Mouse (Mus musculus) lung, postnatal 25 days (tissue): ENCODE measurements at regions not wholly inside any gene's neighbourhood (a gene's known extent, or its start where the extent isn't known, plus 50 kb on each side); places are given as distances from the start of the nearest gene placed in this dataset.

Source experiments
- DNase-seq: peaks from one replicate; pipeline ENCODE4 v3.0.0; 2022; ENCODE audit warnings: low spot score

- DNase-seq = no peak
Measured at GRCm38 (mm10) chr7:36829710-36830109, 131.8 kb downstream of the Tshz3 start.

DNA sequence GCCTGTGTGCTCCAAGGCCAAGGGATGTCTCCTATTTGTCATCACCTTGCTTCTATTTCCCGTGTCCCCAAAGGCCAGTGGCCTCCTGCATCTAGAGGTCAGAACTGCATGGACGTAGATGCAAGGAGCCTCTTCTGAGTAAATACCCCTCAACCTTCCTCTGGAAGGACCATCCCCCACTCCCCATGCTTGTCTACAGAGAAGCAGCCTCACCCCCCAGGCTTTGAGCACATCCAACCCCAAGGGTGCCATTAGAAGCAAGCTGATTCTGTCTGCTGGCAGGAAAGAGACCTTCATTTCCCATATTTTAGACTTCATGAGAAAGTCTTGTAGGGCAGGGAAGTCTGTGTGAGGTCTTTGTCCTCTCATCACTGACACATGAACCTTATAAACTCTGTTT, 132.2 kb downstream of the Tshz3 start:
- DNase-seq = no peak

GRCm38 (mm10) chr7:36848279-36848678, 150.4 kb downstream of the Tshz3 start:
- no peak for DNase-seq

DNA sequence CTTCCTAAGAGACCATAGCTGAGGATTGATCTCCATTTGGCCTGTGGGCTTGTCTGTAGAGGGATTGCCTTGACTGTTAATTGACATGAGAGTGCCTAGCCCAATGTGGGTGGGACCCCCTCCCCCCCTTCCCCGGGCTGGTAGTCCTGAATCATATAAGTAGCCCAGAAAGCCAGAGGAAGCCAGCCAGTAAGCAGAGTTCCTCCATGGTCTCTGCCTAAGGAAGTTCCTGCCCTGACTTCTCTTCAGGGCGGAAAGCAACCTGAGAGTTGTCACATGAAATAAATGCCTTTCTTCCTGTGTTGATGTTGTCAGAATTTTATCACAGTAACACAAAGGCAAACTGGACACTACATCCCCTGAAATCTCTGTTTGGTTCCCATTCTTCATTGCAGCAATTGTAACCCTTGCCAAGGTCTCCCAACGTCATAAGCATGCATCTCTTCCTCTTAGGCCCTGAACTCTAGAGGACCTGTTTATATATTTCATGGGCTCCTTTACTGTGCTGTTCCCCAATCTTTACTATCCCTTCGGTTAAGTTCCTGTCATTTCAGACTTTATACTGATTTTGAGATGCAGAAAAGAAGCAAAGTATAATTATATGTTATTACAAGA, 153.5 kb downstream of the Tshz3 start:
- no peak for DNase-seq

DNA sequence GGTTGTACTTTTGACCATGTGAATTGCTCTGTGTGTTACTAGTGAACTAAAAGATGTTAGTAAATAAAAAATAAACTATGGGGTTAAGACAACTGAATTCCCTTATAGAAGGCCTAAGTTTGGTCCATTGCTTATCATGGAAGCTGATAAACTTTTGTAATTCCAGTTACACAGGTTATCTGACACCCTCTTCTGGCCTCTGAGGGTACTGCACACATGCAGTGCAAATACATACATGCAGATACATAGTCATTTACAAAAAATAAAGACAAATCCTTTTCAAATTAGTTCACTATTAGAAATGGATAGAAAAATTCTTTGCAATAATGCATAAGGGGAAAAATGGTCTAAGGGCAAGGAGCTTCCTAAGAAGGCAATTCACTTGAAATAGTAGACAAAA, 156.4 kb downstream of the Tshz3 start:
- DNase-seq = no peak

GRCm38 (mm10) chr7:36859428-36859827, 161.5 kb downstream of the Tshz3 start:
- DNase-seq = no peak

GRCm38 (mm10) chr7:36862481-36862880, 164.6 kb downstream of the Tshz3 start:
- DNase-seq = no peak

- DNase-seq = no peak
Measured at GRCm38 (mm10) chr7:36863745-36864144, 165.8 kb downstream of the Tshz3 start.

DNA sequence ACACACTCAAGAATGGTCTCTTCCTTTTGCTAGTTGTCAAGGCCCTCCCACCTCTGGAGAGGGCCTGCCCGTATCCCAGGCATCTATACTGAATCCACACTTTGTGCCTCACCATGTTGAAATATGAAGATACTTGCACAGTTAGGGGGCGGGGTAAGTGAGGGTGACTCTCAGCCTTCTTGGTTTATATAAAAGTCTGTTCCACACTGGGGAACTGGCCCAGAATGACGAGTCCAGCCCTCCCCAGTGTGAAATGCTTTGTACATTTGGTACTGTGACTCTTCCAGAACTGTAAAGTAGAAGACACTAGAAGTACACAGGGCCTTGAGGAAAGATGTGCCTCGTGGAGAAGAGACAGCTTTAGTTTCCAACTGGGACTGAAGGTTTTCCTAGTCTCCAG, 166.8 kb downstream of the Tshz3 start:
- no peak for DNase-seq

DNA sequence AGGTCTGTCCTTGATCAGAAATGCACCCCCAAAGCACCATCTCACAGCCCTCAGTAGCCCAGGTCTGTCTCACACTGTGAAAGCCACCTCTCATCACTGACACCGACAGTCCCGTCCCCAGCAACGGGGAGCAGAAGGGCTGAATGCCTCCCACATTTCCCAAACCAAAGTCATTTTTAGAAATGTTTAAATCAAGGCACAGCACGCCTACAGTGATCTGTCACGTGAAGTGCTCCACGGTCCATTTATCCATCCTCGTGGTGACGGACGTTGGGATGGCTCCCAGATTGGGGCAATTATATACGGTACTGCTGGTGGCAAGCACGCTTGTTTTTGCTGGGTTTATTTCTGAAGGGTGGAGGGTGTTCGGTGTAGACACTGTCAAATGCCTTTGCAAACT, 168.7 kb downstream of the Tshz3 start:
- no peak for DNase-seq

DNA sequence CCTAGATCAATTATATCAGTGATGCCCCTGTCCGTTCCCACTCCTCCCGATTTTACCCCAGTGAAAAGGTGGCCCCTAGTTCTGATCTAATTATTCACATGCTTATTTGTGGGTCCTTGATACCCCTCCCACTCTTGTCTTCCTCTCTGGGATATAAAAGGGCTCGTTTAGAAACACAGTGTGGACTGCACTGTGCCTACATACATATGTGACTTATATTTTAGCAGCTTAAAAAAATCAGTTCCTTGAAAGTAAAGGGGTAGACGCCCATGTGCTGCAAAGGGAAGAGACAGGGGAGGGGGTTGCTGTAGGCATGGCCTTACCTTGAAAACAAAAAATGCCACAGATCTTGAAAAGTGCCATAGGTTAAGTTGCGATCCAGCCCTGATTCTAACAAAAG, 176.1 kb downstream of the Tshz3 start:
- DNase-seq = no peak

- no peak for DNase-seq
Measured at GRCm38 (mm10) chr7:36877686-36878085, 179.8 kb downstream of the Tshz3 start.

DNA sequence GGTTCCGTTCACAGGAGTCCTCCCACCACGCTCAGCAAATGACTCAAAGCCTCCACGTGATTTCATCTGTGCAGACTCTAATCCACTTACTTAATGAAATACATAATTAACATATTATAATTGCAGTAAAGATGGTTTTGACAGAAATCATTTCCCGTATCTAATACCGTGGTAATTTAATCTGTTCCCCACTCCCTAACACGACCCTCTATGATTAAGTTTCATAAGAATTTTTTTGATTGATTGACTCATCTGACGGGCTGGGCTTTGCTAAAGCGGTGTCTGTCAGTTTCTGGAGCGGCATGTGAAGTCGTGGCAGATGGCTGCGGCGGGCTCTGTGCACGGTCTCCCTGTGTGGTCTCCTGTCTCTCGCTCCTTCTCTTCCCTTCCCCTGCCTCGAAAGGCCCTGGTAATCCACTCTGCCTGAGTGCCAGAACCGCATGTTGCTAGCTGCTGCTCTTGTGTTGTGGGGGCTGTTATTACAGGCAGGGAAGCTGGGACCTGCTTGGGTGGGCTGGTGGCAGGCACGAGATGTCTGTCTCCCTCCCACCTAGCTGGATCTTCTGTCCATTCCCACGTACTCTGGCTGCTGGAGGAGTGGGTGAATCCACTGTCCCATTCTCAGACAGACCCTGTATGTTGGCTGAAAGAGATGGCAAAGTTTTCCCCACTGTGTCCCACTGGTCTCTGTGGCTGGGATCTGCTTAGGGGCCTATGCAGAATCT, 195.0 kb downstream of the Tshz3 start:
- no peak for DNase-seq

GRCm38 (mm10) chr7:36896339-36896738, 198.4 kb downstream of the Tshz3 start:
- DNase-seq = no peak

GRCm38 (mm10) chr7:36901537-36901936, 203.6 kb downstream of the Tshz3 start:
- DNase-seq = no peak

DNA sequence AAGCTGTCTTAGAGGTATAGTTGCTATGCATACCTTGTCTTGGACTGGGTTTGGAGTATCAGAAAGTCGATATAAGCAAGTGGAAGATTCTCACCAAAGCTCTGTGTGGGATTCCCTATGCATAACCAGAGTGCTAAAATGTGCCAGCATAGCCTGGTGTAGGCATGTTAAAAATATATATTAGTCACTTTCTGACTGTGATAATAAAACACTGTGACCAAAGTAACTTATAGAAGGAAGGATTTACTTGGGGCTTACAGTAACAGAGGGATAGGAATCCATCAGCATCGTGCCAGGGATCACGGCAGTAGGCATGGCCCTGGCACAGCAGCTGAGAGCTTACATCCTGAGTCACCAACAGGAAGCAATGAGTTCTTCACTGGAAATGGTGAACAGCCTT, 215.4 kb downstream of the Tshz3 start:
- no peak for DNase-seq

GRCm38 (mm10) chr7:36914261-36914660, 216.3 kb downstream of the Tshz3 start:
- no peak for DNase-seq

- DNase-seq = no peak
Measured at GRCm38 (mm10) chr7:36915171-36915570, 217.3 kb downstream of the Tshz3 start.

- no peak for DNase-seq
Measured at GRCm38 (mm10) chr7:36917011-36917410, 219.1 kb downstream of the Tshz3 start.

GRCm38 (mm10) chr7:36919413-36919812, 221.5 kb downstream of the Tshz3 start:
- no peak for DNase-seq

DNA sequence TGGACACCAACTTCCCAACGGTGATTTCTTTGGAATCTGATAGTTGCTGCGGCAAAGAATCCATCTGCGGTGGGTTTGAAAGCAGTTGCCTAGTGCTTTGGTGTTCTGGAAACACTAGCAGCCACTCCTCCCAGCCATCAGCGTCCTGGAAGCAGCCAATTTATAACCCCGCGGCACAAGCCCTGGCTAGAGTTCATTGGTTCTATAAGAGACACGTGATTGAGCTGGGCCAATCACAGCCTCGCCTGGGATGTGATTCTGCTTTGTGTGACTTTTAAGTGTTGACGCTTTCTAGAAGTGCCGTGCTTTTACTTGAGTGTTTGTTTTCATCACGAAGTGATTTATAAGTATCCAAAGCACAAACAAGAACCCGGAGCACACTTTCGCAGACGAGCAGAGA, 223.1 kb downstream of the Tshz3 start:
- DNase-seq = peak; percentile 10

GRCm38 (mm10) chr7:36933490-36933889, 235.6 kb downstream of the Tshz3 start:
- no peak for DNase-seq

GRCm38 (mm10) chr7:36934792-36935555, 237.1 kb downstream of the Tshz3 start:
- no peak for DNase-seq
